Mouse (Mus musculus): ENCODE data around the gene Mier2.

Gene Mier2

GRCm38 (mm10) chr10:79575754-79576153 lies 20.8 kb upstream of the Mier2 start:
- in situ Hi-C loops (cut with MboI, MseI), result no loop called here

- in situ Hi-C loops (cut with MboI, MseI), result no loop called here
These were observed 19.8 kb upstream of the Mier2 start for GRCm38 (mm10) chr10:79574796-79575195.

GRCm38 (mm10) chr10:79574350-79574749 lies 19.4 kb upstream of the Mier2 start:
- in situ Hi-C loops (cut with MboI, MseI), result no loop called here

- in situ Hi-C loops (cut with MboI, MseI), result no loop called here
These were observed 18.6 kb upstream of the Mier2 start for GRCm38 (mm10) chr10:79573611-79574010.

GRCm38 (mm10) chr10:79571314-79571713 lies 16.3 kb upstream of the Mier2 start:
- in situ Hi-C loops (cut with MboI, MseI), result no loop called here

GRCm38 (mm10) chr10:79569921-79570320 lies 14.9 kb upstream of the Mier2 start:
- in situ Hi-C loops (cut with MboI, MseI), result no loop called here

- in situ Hi-C loops (cut with MboI, MseI), result no loop called here
These were observed 4.7 kb upstream of the Mier2 start for GRCm38 (mm10) chr10:79559716-79560115.

GRCm38 (mm10) chr10:79557496-79557895 lies 2.5 kb upstream of the Mier2 start:
- in situ Hi-C loops (cut with MboI, MseI), result no loop called here

GRCm38 (mm10) chr10:79556951-79557350 lies 2.0 kb upstream of the Mier2 start:
- in situ Hi-C loops (cut with MboI, MseI), result no loop called here

- in situ Hi-C loops (cut with MboI, MseI), result no loop called here
These were observed 282 bp upstream of the Mier2 start for GRCm38 (mm10) chr10:79555238-79555724.

- in situ Hi-C loops (cut with MboI, MseI), result no loop called here
These were observed 1.3 kb downstream of the Mier2 start for GRCm38 (mm10) chr10:79553691-79554090.

GRCm38 (mm10) chr10:79553176-79553575 lies 1.8 kb downstream of the Mier2 start:
- in situ Hi-C loops (cut with MboI, MseI), result no loop called here

GRCm38 (mm10) chr10:79552531-79552930 lies 2.5 kb downstream of the Mier2 start:
- in situ Hi-C loops (cut with MboI, MseI), result no loop called here

- in situ Hi-C loops (cut with MboI, MseI), result no loop called here
These were observed 4.6 kb downstream of the Mier2 start for GRCm38 (mm10) chr10:79550366-79550765.

GRCm38 (mm10) chr10:79548971-79549723 lies 5.9 kb downstream of the Mier2 start:
- in situ Hi-C loops (cut with MboI, MseI), result no loop called here

- in situ Hi-C loops (cut with MboI, MseI), result no loop called here
These were observed 6.5 kb downstream of the Mier2 start for GRCm38 (mm10) chr10:79548546-79548945.

- in situ Hi-C loops (cut with MboI, MseI), result no loop called here
These were observed 7.8 kb downstream of the Mier2 start for GRCm38 (mm10) chr10:79547148-79547675.

- in situ Hi-C loops (cut with MboI, MseI), result no loop called here
These were observed 8.5 kb downstream of the Mier2 start for GRCm38 (mm10) chr10:79546483-79546882.

GRCm38 (mm10) chr10:79545891-79546290 lies 9.1 kb downstream of the Mier2 start:
- in situ Hi-C loops (cut with MboI, MseI), result no loop called here

- in situ Hi-C loops (cut with MboI, MseI), result no loop called here
These were observed 10.4 kb downstream of the Mier2 start for GRCm38 (mm10) chr10:79544631-79545030.

- in situ Hi-C loops (cut with MboI, MseI), result no loop called here
These were observed 11.0 kb downstream of the Mier2 start for GRCm38 (mm10) chr10:79543884-79544597.

GRCm38 (mm10) chr10:79542171-79542570 lies 12.8 kb downstream of the Mier2 start:
- in situ Hi-C loops (cut with MboI, MseI), result no loop called here

- in situ Hi-C loops (cut with MboI, MseI), result no loop called here
These were observed 13.5 kb downstream of the Mier2 start for GRCm38 (mm10) chr10:79541522-79541921.

All from regulatory T cell (primary cell).